Mouse (Mus musculus) frontal cortex, postnatal 14 days (tissue): Measurements from ENCODE around the gene Shc4.

Experiments
- DNase-seq, 2 experiments: peaks; one replicate each; pipeline ENCODE4 v3.0.0; 2022; ENCODE audit warnings: low spot score in 2 of 2

The Shc4 gene

GRCm38 (mm10) chr2:125724086-125724430 is at the start of gene Shc4:
TSS of gene Shc4 (minus strand) at chr2:125724148.
- DNase-seq = no peak

- no peak for DNase-seq
These were observed 41.1 kb upstream of the Shc4 start for GRCm38 (mm10) chr2:125765029-125765428.

GRCm38 (mm10) chr2:125764531-125764930 is 40.6 kb upstream of the Shc4 start:
- DNase-seq = no peak

- no peak for DNase-seq
These were observed 25.4 kb upstream of the Shc4 start for GRCm38 (mm10) chr2:125749330-125749729.

GRCm38 (mm10) chr2:125739338-125739737 is 15.4 kb upstream of the Shc4 start:
- DNase-seq = no peak

GRCm38 (mm10) chr2:125738718-125739117 is 14.8 kb upstream of the Shc4 start:
- DNase-seq = no peak

- no peak for DNase-seq
These were observed 12.0 kb upstream of the Shc4 start for GRCm38 (mm10) chr2:125736025-125736343.

- DNase-seq = no peak
These were observed 11.5 kb upstream of the Shc4 start for GRCm38 (mm10) chr2:125735333-125736024.

GRCm38 (mm10) chr2:125734741-125735140 is 10.8 kb upstream of the Shc4 start:
- no peak for DNase-seq

GRCm38 (mm10) chr2:125731763-125732560 is 8.0 kb upstream of the Shc4 start:
- peak; percentile 87 to 91 for DNase-seq

GRCm38 (mm10) chr2:125724546-125725114 is 682 bp upstream of the Shc4 start:
- no peak for DNase-seq

GRCm38 (mm10) chr2:125723408-125724085 is 401 bp downstream of the Shc4 start:
- DNase-seq = peak; percentile 31 to 40

- no peak for DNase-seq
These were observed 901 bp downstream of the Shc4 start for GRCm38 (mm10) chr2:125723086-125723407.

GRCm38 (mm10) chr2:125716599-125716998 is 7.3 kb downstream of the Shc4 start:
- no peak for DNase-seq

- no peak for DNase-seq
These were observed 17.4 kb downstream of the Shc4 start for GRCm38 (mm10) chr2:125706510-125706921.

- DNase-seq = no peak
These were observed 18.9 kb downstream of the Shc4 start for GRCm38 (mm10) chr2:125704907-125705631.

- no peak for DNase-seq
These were observed 21.1 kb downstream of the Shc4 start for GRCm38 (mm10) chr2:125702851-125703250.

- DNase-seq = no peak
These were observed 22.3 kb downstream of the Shc4 start for GRCm38 (mm10) chr2:125701606-125702005.

GRCm38 (mm10) chr2:125696219-125696618 is 27.7 kb downstream of the Shc4 start:
- DNase-seq = no peak

- no peak for DNase-seq
These were observed 29.1 kb downstream of the Shc4 start for GRCm38 (mm10) chr2:125694798-125695197.

GRCm38 (mm10) chr2:125692010-125692409 is 31.9 kb downstream of the Shc4 start:
- DNase-seq = no peak
